ENCODE assay signal across 10 mouse cellular contexts in the genomic region with DNA sequence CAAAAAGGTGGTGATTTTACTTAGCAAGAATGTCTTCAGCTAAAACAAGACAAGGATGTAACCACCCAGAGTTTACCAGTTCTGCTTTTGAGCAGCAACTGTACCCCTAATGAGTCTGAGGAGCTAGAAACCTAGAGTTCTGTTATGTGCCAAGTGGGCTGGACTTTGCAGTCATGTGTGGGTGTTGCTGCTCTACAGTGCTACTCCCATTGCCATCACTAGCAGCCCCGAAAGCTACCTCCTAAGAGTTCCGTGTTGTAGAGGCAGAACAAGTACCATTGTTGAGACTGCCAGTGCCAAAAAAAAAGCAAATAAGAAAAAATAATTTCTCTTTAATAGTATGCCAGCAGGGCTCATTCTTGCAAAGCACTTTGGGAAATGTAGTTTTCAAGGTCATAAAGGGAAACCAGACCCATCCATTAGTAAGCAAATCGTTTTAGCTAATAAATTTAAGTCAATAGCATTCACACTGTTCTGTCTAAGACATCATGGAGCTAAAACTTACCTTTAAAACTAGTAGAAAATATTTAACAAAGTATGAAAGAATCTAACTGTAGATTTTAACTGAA. TPM values are rescaled to one million over a fixed set of nuclear protein-coding genes. Genes with fewer than 3 reads are reported as not detected.
DNase-seq lines count a peak whose midpoint lies in the region; ATAC-seq and TF ChIP-seq lines count a peak whose summit lies in the region.
"Had no signal": no experiment of that assay in that cellular context is flagged by ENCODE, and none has a peak within 500 bp of the region (broad histone marks: within the 10 kb centered on the region; RNA-seq: fewer than 3 reads in every experiment).

No protein-coding gene starts in this region.

- no peak for ATAC-seq in hindbrain, postnatal 0 days

- WGBS in hindbrain, postnatal 0 days, result 74% methylated on average over 3 of the region's 3 CpGs
- WGBS in hindbrain, embryonic 10.5 days, result 88% methylated on average over 3 of the region's 3 CpGs

- no peaks in the 10 kb centered on the region for H3K4me1 ChIP-seq in hindbrain, postnatal 0 days (ENCODE audit: insufficient read depth, low read length)
- no peaks in the 10 kb centered on the region for H3K4me1 ChIP-seq in hindbrain, embryonic 10.5 days (replicated peaks)

- no peak overlapping the region for H3K4me3 ChIP-seq in hindbrain, postnatal 0 days (ENCODE audit: low read length)
- no peak overlapping the region for H3K4me3 ChIP-seq in hindbrain, embryonic 10.5 days
- H3K4me3 ChIP-seq: heart, embryonic 13.5 days had no signal

- peak; percentile 37 for DNase-seq in cerebellum, adult 11-12 months
- DNase-seq in cerebellum, postnatal 14 days, result no peak
- DNase-seq in hindbrain, postnatal 0 days (ENCODE audit: low spot score), result peak; percentile 25
- no peak for DNase-seq in hindbrain, embryonic 10.5 days (ENCODE audit: low spot score)
- peak; percentile 22 to 24 for DNase-seq in spleen, postnatal 36 days (ENCODE audit: low spot score in 2 of 2)
- no peak for DNase-seq in spleen, adult 12 weeks (ENCODE audit: low spot score)
- DNase-seq in splenic B cell, adult 2 months (ENCODE audit: low read depth, low spot score), result peak; percentile 18
- DNase-seq in T-cell, adult 2 months (ENCODE audit: low spot score), result no peak
- DNase-seq: right cerebral cortex, postnatal 4 days had no signal

- no peak overlapping the region for H3K4me2 ChIP-seq in hindbrain, postnatal 0 days (ENCODE audit: low read depth, low read length)
- H3K4me2 ChIP-seq: heart, embryonic 13.5 days had no signal

- H3K9me3 ChIP-seq in hindbrain, postnatal 0 days (ENCODE audit: low read length), result no peaks in the 10 kb centered on the region
- H3K9me3 ChIP-seq in hindbrain, embryonic 10.5 days, result no peaks in the 10 kb centered on the region
- H3K9me3 ChIP-seq: heart, embryonic 13.5 days had no signal

- TF ChIP-seq CTCF in hindbrain, postnatal 0 days (IDR thresholded peaks at IDR 0.05; ENCODE audit: low read depth), result no peak

- no peaks in the 10 kb centered on the region for H3K27me3 ChIP-seq in hindbrain, postnatal 0 days (ENCODE audit: insufficient read depth, low read length)
- no peaks in the 10 kb centered on the region for H3K27me3 ChIP-seq in hindbrain, embryonic 10.5 days (ENCODE audit: insufficient read depth, poor library complexity, severe bottlenecking)
- no peaks in the 10 kb centered on the region for H3K27me3 ChIP-seq in splenic B cell, adult 2 months (ENCODE audit: control insufficient read depth, insufficient read depth, low read length, poor library complexity, severe bottlenecking)
- H3K27me3 ChIP-seq: heart, embryonic 13.5 days had no signal

- H3K36me3 ChIP-seq in hindbrain, postnatal 0 days (ENCODE audit: insufficient read depth, low read length), result no peaks in the 10 kb centered on the region
- no peaks in the 10 kb centered on the region for H3K36me3 ChIP-seq in hindbrain, embryonic 10.5 days
- H3K36me3 ChIP-seq in splenic B cell, adult 2 months (ENCODE audit: control insufficient read depth, insufficient read depth, low read length, poor library complexity, severe bottlenecking), result no peaks in the 10 kb centered on the region
- H3K36me3 ChIP-seq: heart, embryonic 13.5 days had no signal

- no peak overlapping the region for H3K9ac ChIP-seq in hindbrain, postnatal 0 days (replicated peaks; ENCODE audit: low read length)
- H3K9ac ChIP-seq: heart, embryonic 13.5 days had no signal

- no peak overlapping the region for H3K27ac ChIP-seq in hindbrain, postnatal 0 days
- H3K27ac ChIP-seq in hindbrain, embryonic 10.5 days, result no peak overlapping the region
- H3K27ac ChIP-seq: heart, embryonic 13.5 days had no signal

RNA-seq across cellular contexts. Expression of a gene that starts 21.5 kb away (rescaled TPM):
- total RNA-seq in hindbrain, postnatal 0 days (2014; rRNA removed), result 36.8 and 38.0 TPM in 2 replicates
- polyA plus RNA-seq in hindbrain, postnatal 0 days (2015; fragmentation: Nextera tagmentation; extraction: Ambion mirVana), result 35.2 and 37.9 TPM in 2 replicates
- 28.2 and 41.3 TPM in 2 replicates for polyA plus RNA-seq in hindbrain, embryonic 10.5 days (2016; fragmentation: Nextera tagmentation; extraction: Ambion mirVana)

Comparison
In these comparisons a context has a peak if more than half of its experiments do, and no peak if none do; other contexts are left out.
1. DNase-seq: peak in cerebellum, adult 11-12 months (single experiment), hindbrain, postnatal 0 days (single experiment), spleen, postnatal 36 days (2 of 2) and splenic B cell, adult 2 months (single experiment); none in cerebellum, postnatal 14 days (0 of 2), hindbrain, embryonic 10.5 days (single experiment), spleen, adult 12 weeks (single experiment) and T-cell, adult 2 months (single experiment).